ENCODE assay signal across 19 mouse cellular contexts in genomic region chr15:89816098-89816497, GRCm38 (mm10). TPM values are rescaled to one million over a fixed set of nuclear protein-coding genes. Genes with fewer than 3 reads are reported as not detected.
DNase-seq lines count a peak whose midpoint lies in the region; ATAC-seq lines count a peak whose summit lies in the region.
"Had no signal": no experiment of that assay in that cellular context is flagged by ENCODE, and none has a peak within 500 bp of the region (broad histone marks: within the 10 kb centered on the region; RNA-seq: fewer than 3 reads in every experiment).

No protein-coding gene starts in this region.

- DNase-seq in testis, postnatal 14 days (ENCODE audit: low spot score), result peak; percentile 9
- DNase-seq in testis, postnatal 10 days (ENCODE audit: low spot score), result no peak
- peak; percentile 56 for DNase-seq in hindbrain, embryonic 11.5 days (ENCODE audit: low spot score)
- peak; percentile 66 for DNase-seq in midbrain, embryonic 14.5 days
- DNase-seq in gastrocnemius, adult 8-10 months (ENCODE audit: low spot score in 2 of 2), result no peak
- no peak for DNase-seq in gastrocnemius, postnatal 4 days (ENCODE audit: low spot score in 2 of 2)
- no peak for DNase-seq in liver, embryonic 11.5 days (ENCODE audit: low spot score)
- DNase-seq: cerebellum, adult 9-10 months; heart, adult 11 months; heart, postnatal 14 days; kidney, adult 2 months had no signal

- H3K27me3 ChIP-seq in hindbrain, embryonic 11.5 days (ENCODE audit: control insufficient read depth, insufficient read depth, low read length), result no peaks in the 10 kb centered on the region
- no peaks in the 10 kb centered on the region for H3K27me3 ChIP-seq in midbrain, embryonic 14.5 days (ENCODE audit: control insufficient read depth, insufficient read depth, low read length)
- no peaks in the 10 kb centered on the region for H3K27me3 ChIP-seq in liver, embryonic 11.5 days (replicated peaks; ENCODE audit: control insufficient read depth, insufficient read depth, low read length)
- H3K27me3 ChIP-seq: lung, embryonic 15.5 days had no signal

- H3K4me2 ChIP-seq in hindbrain, embryonic 11.5 days (replicated peaks; ENCODE audit: low read depth, low read length), result no peak overlapping the region
- H3K4me2 ChIP-seq in midbrain, embryonic 14.5 days (ENCODE audit: low read length), result peak overlapping the region; percentile 1; the same call in 1 of the 2 replicates
- H3K4me2 ChIP-seq in liver, embryonic 11.5 days, result no peak overlapping the region
- H3K4me2 ChIP-seq: lung, embryonic 15.5 days had no signal

- no peaks in the 10 kb centered on the region for H3K9me3 ChIP-seq in hindbrain, embryonic 11.5 days (ENCODE audit: control insufficient read depth, low read length)
- H3K9me3 ChIP-seq in midbrain, embryonic 14.5 days (ENCODE audit: control insufficient read depth, low read length), result no peaks in the 10 kb centered on the region
- H3K9me3 ChIP-seq in liver, embryonic 11.5 days (ENCODE audit: control insufficient read depth, low read length), result no peaks in the 10 kb centered on the region
- H3K9me3 ChIP-seq: lung, embryonic 15.5 days had no signal

- no peak overlapping the region for H3K9ac ChIP-seq in hindbrain, embryonic 11.5 days (ENCODE audit: low read depth, low read length)
- H3K9ac ChIP-seq in midbrain, embryonic 14.5 days (replicated peaks; ENCODE audit: low read length), result no peak overlapping the region
- H3K9ac ChIP-seq in liver, embryonic 11.5 days (ENCODE audit: low read depth, low read length), result no peak overlapping the region
- H3K9ac ChIP-seq: lung, embryonic 15.5 days had no signal

- no peaks in the 10 kb centered on the region for H3K4me1 ChIP-seq in hindbrain, embryonic 11.5 days (replicated peaks; ENCODE audit: control insufficient read depth, insufficient read depth, low read length)
- 0 out of 2 replicates have a peak, but pooled peaks cover 5% of the 10 kb centered on the region for H3K4me1 ChIP-seq in midbrain, embryonic 14.5 days (ENCODE audit: control insufficient read depth, insufficient read depth, low read length)
- no peaks in the 10 kb centered on the region for H3K4me1 ChIP-seq in liver, embryonic 11.5 days (replicated peaks; ENCODE audit: control insufficient read depth, insufficient read depth, low read length)
- H3K4me1 ChIP-seq: lung, embryonic 15.5 days had no signal

- H3K27ac ChIP-seq in hindbrain, embryonic 11.5 days (ENCODE audit: low read depth, low read length), result no peak overlapping the region
- H3K27ac ChIP-seq in midbrain, embryonic 14.5 days (replicated peaks; ENCODE audit: low read depth, low read length), result no peak overlapping the region
- no peak overlapping the region for H3K27ac ChIP-seq in liver, embryonic 11.5 days (ENCODE audit: low read depth, low read length)
- H3K27ac ChIP-seq: layer of hippocampus, adult 2 months; lung, embryonic 15.5 days had no signal

- 25% methylated on average over 10 of the region's 10 CpGs for WGBS in hindbrain, embryonic 11.5 days
- WGBS in midbrain, embryonic 14.5 days, result 9% methylated on average over 10 of the region's 10 CpGs
- 69% methylated on average over 10 of the region's 10 CpGs for WGBS in liver, embryonic 11.5 days

- no peaks in the 10 kb centered on the region for H3K36me3 ChIP-seq in hindbrain, embryonic 11.5 days (ENCODE audit: control insufficient read depth, insufficient read depth, low read length)
- no peaks in the 10 kb centered on the region for H3K36me3 ChIP-seq in midbrain, embryonic 14.5 days (ENCODE audit: control insufficient read depth, insufficient read depth, low read length)
- no peaks in the 10 kb centered on the region for H3K36me3 ChIP-seq in liver, embryonic 11.5 days (ENCODE audit: control insufficient read depth, insufficient read depth, low read length)
- H3K36me3 ChIP-seq: lung, embryonic 15.5 days had no signal

- no peak overlapping the region for H3K4me3 ChIP-seq in hindbrain, embryonic 11.5 days (ENCODE audit: low read depth, low read length)
- no peak overlapping the region for H3K4me3 ChIP-seq in midbrain, embryonic 14.5 days (replicated peaks; ENCODE audit: low read depth, low read length)
- H3K4me3 ChIP-seq in liver, embryonic 11.5 days (ENCODE audit: low read depth, low read length), result no peak overlapping the region
- H3K4me3 ChIP-seq: erythroblast, embryonic 14.5 days; layer of hippocampus, adult 2 months; lung, embryonic 15.5 days had no signal

- peak; percentile 79 for ATAC-seq in hindbrain, embryonic 11.5 days (ENCODE audit: low FRiP score)
- ATAC-seq in midbrain, embryonic 14.5 days (ENCODE audit: low FRiP score, low TSS enrichment), result no peak; the same call in 1 of the 2 replicates
- no peak for ATAC-seq in monocyte, adult 5-6 weeks (replicated peaks; ENCODE audit: insufficient number of reproducible peaks, low FRiP score, low TSS enrichment, poor library complexity, severe bottlenecking)
- no peak for ATAC-seq in liver, embryonic 11.5 days (replicated peaks; ENCODE audit: low FRiP score)
- ATAC-seq: activated CD4-positive, CD25-positive, alpha-beta regulatory T cell, adult 4 months had no signal

RNA-seq across cellular contexts. Expression of gene Syt10, which starts 25.6 kb away (rescaled TPM):
- polyA plus RNA-seq in hindbrain, embryonic 11.5 days (2014; fragmentation: Nextera tagmentation; extraction: Ambion mirVana), result 0.42 and 0.68 TPM in 2 replicates
- polyA plus RNA-seq in midbrain, embryonic 14.5 days (2014; fragmentation: Nextera tagmentation; extraction: Ambion mirVana), result 0.74 and 1.1 TPM in 2 replicates
- not detected for total RNA-seq in gastrocnemius, adult 8-10 months (2022)
- under 1 TPM in 1 of 2 experiments, not detected in 1; 0.15 TPM for total RNA-seq in gastrocnemius, postnatal 4 days (2021)
- not detected in 3 replicates for total RNA-seq in monocyte, adult 5-6 weeks (2017)
- not detected in 2 replicates for polyA plus RNA-seq in liver, embryonic 11.5 days (2014; fragmentation: Nextera tagmentation; extraction: Ambion mirVana)
- total RNA-seq: ES-E14; heart, postnatal 14 days had no signal
- polyA plus RNA-seq: activated CD4-positive, CD25-positive, alpha-beta regulatory T cell, adult 4 months; erythroblast, embryonic 14.5 days; kidney, adult 2 months; limb, embryonic 11.5 days; thymus, postnatal 0 days had no signal

Comparison
In these comparisons a context has a peak if more than half of its experiments do, and no peak if none do; other contexts are left out.
1. DNase-seq: peak in testis, postnatal 14 days (single experiment), hindbrain, embryonic 11.5 days (single experiment) and midbrain, embryonic 14.5 days (single experiment); none in testis, postnatal 10 days (single experiment), gastrocnemius, adult 8-10 months (0 of 2), gastrocnemius, postnatal 4 days (0 of 2) and liver, embryonic 11.5 days (single experiment).